ENCODE assay signal across 27 mouse cellular contexts in genomic region chr9:123187589-123187988, GRCm38 (mm10). TPM values are rescaled to one million over a fixed set of nuclear protein-coding genes. Genes with fewer than 3 reads are reported as not detected.
DNase-seq lines count a peak whose midpoint lies in the region; ATAC-seq and TF ChIP-seq lines count a peak whose summit lies in the region.
"Had no signal": no experiment of that assay in that cellular context is flagged by ENCODE, and none has a peak within 500 bp of the region (broad histone marks: within the 10 kb centered on the region; RNA-seq: fewer than 3 reads in every experiment).

No protein-coding gene starts in this region.

- TF ChIP-seq CTCF in layer of hippocampus, adult 2 months (conservative IDR thresholded peaks at IDR 0.05): no peak

- 91% methylated on average over 5 of the region's 5 CpGs for WGBS in heart, embryonic 11.5 days (ENCODE audit: insufficient replicate concordance)

- no peaks in the 10 kb centered on the region for H3K9me3 ChIP-seq in heart, embryonic 11.5 days (replicated peaks; ENCODE audit: control insufficient read depth, low read length)
- H3K9me3 ChIP-seq: embryonic facial prominence, embryonic 13.5 days; forebrain, embryonic 13.5 days; limb, embryonic 13.5 days; liver, embryonic 13.5 days; midbrain, embryonic 10.5 days had no signal

- ATAC-seq in heart, embryonic 11.5 days (replicated peaks; ENCODE audit: insufficient number of reproducible peaks, low FRiP score, low TSS enrichment): no peak
- ATAC-seq: forebrain, embryonic 13.5 days had no signal

- H3K4me2 ChIP-seq in heart, embryonic 11.5 days: no peak overlapping the region
- H3K4me2 ChIP-seq: embryonic facial prominence, embryonic 13.5 days; forebrain, embryonic 13.5 days; hindbrain, embryonic 14.5 days; limb, embryonic 13.5 days; liver, embryonic 13.5 days; lung, embryonic 14.5 days had no signal

- no peaks in the 10 kb centered on the region for H3K27me3 ChIP-seq in heart, embryonic 11.5 days (ENCODE audit: control insufficient read depth, insufficient read depth, low read length)
- H3K27me3 ChIP-seq: embryonic facial prominence, embryonic 13.5 days; forebrain, embryonic 13.5 days; limb, embryonic 13.5 days; liver, embryonic 13.5 days had no signal

- DNase-seq in heart, adult 8-10 months (ENCODE audit: low spot score): peak; percentile 13
- peak; percentile 40 for DNase-seq in 416B (ENCODE audit: low read depth)
- peak; percentile 29 for DNase-seq in adipocyte (ENCODE audit: low spot score)
- peak; percentile 33 to 44 for DNase-seq in heart, postnatal 10 days
- DNase-seq in layer of hippocampus, adult 2 months (ENCODE audit: low spot score in 2 of 2): no peak
- no peak for DNase-seq in cerebellum, adult 9-11 months
- no peak for DNase-seq in gastrocnemius, postnatal 25 days
- DNase-seq: adrenal gland, adult 8-10 months; cerebellum, adult 18-20 months; cerebellum, postnatal 25 days; embryo, embryonic 11 days; kidney, adult 8-10 months; kidney, postnatal 10 days; layer of hippocampus, postnatal 36 days; liver, embryonic 13.5 days; lung, embryonic 14.5 days; lung, postnatal 36 days had no signal

- H3K9ac ChIP-seq in heart, embryonic 11.5 days (ENCODE audit: low read depth, low read length): no peak overlapping the region
- H3K9ac ChIP-seq: embryonic facial prominence, embryonic 13.5 days; forebrain, embryonic 13.5 days; hindbrain, embryonic 14.5 days; limb, embryonic 13.5 days; liver, embryonic 13.5 days; lung, embryonic 14.5 days had no signal

- H3K4me3 ChIP-seq in heart, embryonic 11.5 days (ENCODE audit: low read depth, low read length): no peak overlapping the region
- H3K4me3 ChIP-seq in layer of hippocampus, adult 2 months: no peak overlapping the region
- H3K4me3 ChIP-seq: embryonic facial prominence, embryonic 13.5 days; forebrain, embryonic 13.5 days; limb, embryonic 13.5 days; liver, embryonic 13.5 days; midbrain, embryonic 10.5 days had no signal

- H3K27ac ChIP-seq in heart, embryonic 11.5 days (ENCODE audit: low read depth, low read length): no peak overlapping the region
- H3K27ac ChIP-seq in layer of hippocampus, adult 2 months: no peak overlapping the region
- H3K27ac ChIP-seq: embryonic facial prominence, embryonic 13.5 days; forebrain, embryonic 13.5 days; hindbrain, embryonic 14.5 days; limb, embryonic 13.5 days; liver, embryonic 13.5 days; midbrain, embryonic 10.5 days had no signal

- intact Hi-C loops in heart, postnatal 10 days (cut with DNase I): no loop called here

- H3K4me1 ChIP-seq in heart, embryonic 11.5 days (ENCODE audit: control insufficient read depth, insufficient read depth, low read length): no peaks in the 10 kb centered on the region
- H3K4me1 ChIP-seq: embryonic facial prominence, embryonic 13.5 days; forebrain, embryonic 13.5 days; limb, embryonic 13.5 days; liver, embryonic 13.5 days; midbrain, embryonic 10.5 days had no signal

- H3K36me3 ChIP-seq in heart, embryonic 11.5 days (ENCODE audit: control insufficient read depth, insufficient read depth, low read length): no peaks in the 10 kb centered on the region
- H3K36me3 ChIP-seq: embryonic facial prominence, embryonic 13.5 days; limb, embryonic 13.5 days; liver, embryonic 13.5 days; midbrain, embryonic 10.5 days had no signal

RNA-seq across cellular contexts. Expression of gene Cdcp1, which starts 28.2 kb away (rescaled TPM):
- total RNA-seq in heart, adult 8-10 months (2022): under 1 TPM; 0.11 to 0.28 (median 0.20) TPM
- 0.32 and 0.49 TPM in 2 replicates for polyA plus RNA-seq in heart, embryonic 11.5 days (2014; fragmentation: Nextera tagmentation; extraction: Ambion mirVana)
- under 1 TPM; 0.07 to 0.20 TPM for total RNA-seq in heart, postnatal 10 days (2021)
- under 1 TPM in 1 of 2 experiments, not detected in 1; 0.08 TPM for total RNA-seq in layer of hippocampus, adult 2 months (2021)
- total RNA-seq in gastrocnemius, postnatal 25 days (2021): not detected
- total RNA-seq: gastrocnemius, adult 18-20 months; gastrocnemius, postnatal 4 days; layer of hippocampus, postnatal 36 days; neutrophil, adult 5-6 weeks had no signal
- polyA plus RNA-seq: forebrain, embryonic 13.5 days had no signal

RNA-seq across cellular contexts. Expression of gene Clec3b, which starts 36.8 kb away (rescaled TPM):
- total RNA-seq in heart, adult 8-10 months (2022): 10 to 100 TPM; 37.7 to 48.5 (median 38.6) TPM
- not detected in 2 replicates for polyA plus RNA-seq in heart, embryonic 11.5 days (2014; fragmentation: Nextera tagmentation; extraction: Ambion mirVana)
- total RNA-seq in heart, postnatal 10 days (2021): 10 to 100 TPM; 69.1 to 72.0 TPM
- 1 to 10 TPM; 2.2 to 4.3 TPM for total RNA-seq in layer of hippocampus, adult 2 months (2021)
- 10 to 100 TPM; 44.1 to 65.2 TPM for total RNA-seq in gastrocnemius, postnatal 25 days (2021)
- total RNA-seq: neutrophil, adult 5-6 weeks had no signal
- polyA plus RNA-seq: intestine, embryonic 14.5 days; lung, embryonic 14.5 days had no signal

Comparison
In these comparisons a context has a peak if more than half of its experiments do, and no peak if none do; other contexts are left out.
1. DNase-seq: peak in heart, adult 8-10 months (single experiment), 416B (single experiment), adipocyte (single experiment) and heart, postnatal 10 days (2 of 2); none in layer of hippocampus, adult 2 months (0 of 2), cerebellum, adult 9-11 months (single experiment) and gastrocnemius, postnatal 25 days (single experiment).
2. RNA of gene Clec3b, which starts 36.8 kb away (total RNA-seq): 69.1 to 72.0 TPM in heart, postnatal 10 days, 44.1 to 65.2 TPM in gastrocnemius, postnatal 25 days and 37.7 to 48.5 TPM in heart, adult 8-10 months; 2.2 to 4.3 TPM in layer of hippocampus, adult 2 months; every median in the first group is over 4 times any median in the second.